Mouse (Mus musculus) Patski (cell line): ENCODE measurements around the gene B3gntl1. TPM values are rescaled to one million over a fixed set of nuclear protein-coding genes. Genes with fewer than 3 reads are reported as not detected.

Experiments
- ATAC-seq: fragments of 100-300 bp; one replicate; pipeline ENCODE4 v1.8.0; 2021
- CTCF ChIA-PET: fragments of 350-600 bp; sonication (Branson Sonifier 250); formaldehyde crosslinking; loops from one replicate; lab custom pipeline; 2022; ENCODE audit warnings: inconsistent platforms; lab: Charles Lee
- POLR2A ChIA-PET: fragments of 350-600 bp; sonication (Branson Sonifier 250); formaldehyde crosslinking; loops from one replicate; lab custom pipeline; 2022; ENCODE audit warnings: antibody characterized with exemption, inconsistent platforms; lab: Charles Lee
- DNase-seq: peaks from one replicate; pipeline ENCODE4 v3.0.0-alpha.2; 2011; ENCODE audit warnings: low read depth, low spot score
- H3K27me3 ChIP-seq: fragments of 371-371 bp; one replicate; pipeline ENCODE4 v1.5.1; 2021
- CTCF ChIP-seq: fragments of 100-300 bp; IDR thresholded peaks from one replicate; pipeline ENCODE4 v1.5.1; 2021
- in situ Hi-C: fragments of 300-500 bp; cut with MboI; formaldehyde crosslinking; loops from 3 replicates; pipeline ENCODE4 v1.11.1; 2018; ENCODE audit warnings: low pct_unique_long_range_greater_than_20kb, mixed read lengths
- polyA plus RNA-seq: library from polyadenylated mRNA; unstranded; gene quantifications from one replicate; pipeline ENCODE4 v1.2.3, GENCODE M21; 2021

The B3gntl1 gene
- polyA plus RNA-seq, 1 experiment from 2014 or later: 9.4 TPM

GRCm38 (mm10) chr11:121627521-121627920 is 45.4 kb downstream of the B3gntl1 start:
- POLR2A ChIA-PET: no interaction called here
- no peak for ATAC-seq
- CTCF ChIA-PET: interaction anchor here (1.2 to 2.1 kb wide), 3 partner anchors 17 to 181 kb away, joined by 4 to 5 read pairs (median 4); no protein-coding TSS in a partner anchor
- DNase-seq: no peak
- TF ChIP-seq CTCF: no peak
- in situ Hi-C loops: no loop called here
- H3K27me3 ChIP-seq: no peaks in the 10 kb centered on the region

DNA sequence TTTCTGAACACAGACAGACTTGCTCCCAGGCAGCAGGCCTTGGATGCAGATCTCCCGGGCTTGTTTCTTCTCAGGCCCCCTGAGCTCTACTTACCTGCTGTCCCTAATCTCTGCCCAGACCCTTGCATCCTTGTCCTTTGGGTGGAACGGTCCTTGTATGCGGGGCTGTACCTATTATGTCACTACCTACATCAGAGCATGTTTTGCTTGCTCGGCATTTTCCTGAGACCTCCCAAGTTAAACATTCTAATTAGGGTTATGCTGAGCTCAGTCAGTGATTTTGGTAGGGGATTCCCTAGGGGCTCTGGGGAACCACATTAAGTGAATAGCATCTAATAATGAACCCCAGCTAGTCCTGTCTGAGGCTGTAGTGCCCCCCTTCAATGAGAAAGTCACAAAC is 47.9 kb downstream of the B3gntl1 start:
- ATAC-seq (no peak), DNase-seq (no peak)
- ChIA-PET CTCF (interaction anchor here (1.0 kb wide), 1 partner anchor 11 kb away, joined by 3 read pairs; no protein-coding TSS in a partner anchor), POLR2A (no interaction called here)
- in situ Hi-C loops: no loop called here
- TF ChIP-seq CTCF: no peak
- no peaks in the 10 kb centered on the region for H3K27me3 ChIP-seq

GRCm38 (mm10) chr11:121617371-121617770 is 55.6 kb downstream of the B3gntl1 start:
- CTCF ChIA-PET: no interaction called here
- POLR2A ChIA-PET: interaction anchor here (0.7 kb wide), 1 partner anchor 169 kb away, joined by 4 read pairs; no protein-coding TSS in a partner anchor
- no peak for TF ChIP-seq CTCF
- no peaks in the 10 kb centered on the region for H3K27me3 ChIP-seq
- in situ Hi-C loops: no loop called here
- ATAC-seq (no peak), DNase-seq (no peak)

- TF ChIP-seq CTCF: no peak
- ATAC-seq (no peak), DNase-seq (no peak)
- no peaks in the 10 kb centered on the region for H3K27me3 ChIP-seq
- ChIA-PET CTCF (no interaction called here), POLR2A (no interaction called here)
- in situ Hi-C loops: no loop called here
Measured at GRCm38 (mm10) chr11:121616501-121616900, 56.5 kb downstream of the B3gntl1 start.

DNA sequence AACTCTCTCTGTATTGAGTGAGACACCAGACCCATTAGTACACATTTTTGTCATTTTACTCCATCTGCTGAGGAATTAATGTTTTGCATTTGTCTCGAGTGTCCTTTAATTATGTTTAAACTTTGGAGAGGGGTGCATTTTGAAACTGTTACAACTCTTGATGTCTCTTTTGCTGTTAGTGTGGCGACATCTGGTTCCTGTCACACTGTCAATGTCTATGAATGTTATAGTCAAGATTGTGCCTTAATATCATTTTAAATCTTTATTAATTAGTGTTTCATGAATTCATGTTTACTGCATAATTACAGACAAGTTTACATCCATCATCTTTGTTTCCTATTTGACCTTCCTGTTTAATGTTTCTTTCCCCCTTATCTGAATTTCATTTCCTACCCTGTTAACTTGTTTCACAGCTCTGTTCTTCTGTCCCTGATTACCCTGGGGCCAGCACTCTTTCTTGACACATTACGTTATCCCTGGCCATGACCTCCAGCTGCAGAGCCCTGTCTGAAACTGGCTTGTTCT is 56.9 kb downstream of the B3gntl1 start:
- ChIA-PET POLR2A (no interaction called here), CTCF (no interaction called here)
- no peak for TF ChIP-seq CTCF
- no peak for DNase-seq
- in situ Hi-C loops: no loop called here
- H3K27me3 ChIP-seq: no peaks in the 10 kb centered on the region
- ATAC-seq: no peak

DNA sequence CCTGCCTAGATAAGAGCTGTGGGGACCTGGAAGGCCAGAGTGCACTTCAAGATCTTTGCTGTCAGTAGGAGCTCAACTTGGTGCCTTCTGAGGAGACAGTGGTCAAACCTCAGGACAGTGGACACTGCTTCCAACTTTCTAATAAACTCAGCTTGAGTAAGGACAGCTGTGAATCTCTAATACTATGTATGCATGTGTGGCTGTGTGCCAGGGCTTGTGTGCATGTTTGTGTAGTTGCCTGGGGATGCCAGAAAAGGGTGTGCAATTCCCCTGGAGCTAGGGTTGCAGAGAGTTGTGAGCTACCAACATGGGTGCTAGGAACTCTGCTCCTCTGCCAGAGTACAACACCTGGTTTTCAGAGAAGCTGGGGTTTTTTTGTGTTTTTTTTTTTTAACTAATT is 62.0 kb downstream of the B3gntl1 start:
- no peaks in the 10 kb centered on the region for H3K27me3 ChIP-seq
- in situ Hi-C loops: no loop called here
- no peak for TF ChIP-seq CTCF
- CTCF ChIA-PET: interaction anchor here (1.0 to 1.3 kb wide), 4 partner anchors 10 to 30 kb away, joined by 3 to 5 read pairs (median 4); no protein-coding TSS in a partner anchor
- no peak for DNase-seq
- no peak for ATAC-seq
- POLR2A ChIA-PET: no interaction called here

- TF ChIP-seq CTCF: no peak
- no peaks in the 10 kb centered on the region for H3K27me3 ChIP-seq
- ChIA-PET CTCF (no interaction called here), POLR2A (no interaction called here)
- in situ Hi-C loops: no loop called here
- no peak for DNase-seq
- ATAC-seq: no peak
Measured at GRCm38 (mm10) chr11:121605604-121606003, 67.3 kb downstream of the B3gntl1 start.

- no peak for ATAC-seq
- no peak for DNase-seq
- H3K27me3 ChIP-seq: no peaks in the 10 kb centered on the region
- POLR2A ChIA-PET: interaction anchor here (0.6 kb wide), 1 partner anchor 105 kb away, joined by 3 read pairs; no protein-coding TSS in a partner anchor
- no peak for TF ChIP-seq CTCF
- in situ Hi-C loops: no loop called here
- CTCF ChIA-PET: interaction anchor here (1.1 to 1.6 kb wide), 2 partner anchors 10 to 13 kb away, joined by 5 read pairs; no protein-coding TSS in a partner anchor
Measured at GRCm38 (mm10) chr11:121601422-121601821, 71.5 kb downstream of the B3gntl1 start.

DNA sequence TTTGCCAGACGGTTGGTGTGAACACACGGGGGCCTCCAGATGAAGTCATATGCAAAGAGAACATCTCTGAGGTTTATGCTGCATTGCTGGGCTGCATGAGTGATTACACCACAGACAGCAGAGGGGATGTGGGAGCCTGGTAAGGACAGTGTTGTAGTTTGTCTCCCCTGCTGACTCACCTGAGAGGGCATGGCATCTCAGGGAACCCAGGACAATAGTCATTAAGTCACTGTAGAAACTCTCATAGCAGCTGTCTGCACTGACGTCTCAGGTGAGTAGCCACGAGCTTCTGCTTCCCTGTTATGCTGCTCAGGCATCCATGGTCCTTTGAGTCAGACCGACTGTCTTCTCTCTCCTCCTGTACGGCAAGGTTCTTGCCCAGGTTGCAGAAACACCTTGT is 75.7 kb downstream of the B3gntl1 start:
- ATAC-seq (peak; percentile 91), DNase-seq (peak; percentile 55)
- CTCF ChIA-PET: interaction anchor here (1.2 kb wide), 1 partner anchor 10 kb away, joined by 3 read pairs; no protein-coding TSS in a partner anchor
- POLR2A ChIA-PET: no interaction called here
- in situ Hi-C loops: no loop called here
- no peak for TF ChIP-seq CTCF
- no peaks in the 10 kb centered on the region for H3K27me3 ChIP-seq

- ATAC-seq (no peak), DNase-seq (no peak)
- no peak for TF ChIP-seq CTCF
- ChIA-PET CTCF (no interaction called here), POLR2A (no interaction called here)
- in situ Hi-C loops: no loop called here
- no peaks in the 10 kb centered on the region for H3K27me3 ChIP-seq
Measured at GRCm38 (mm10) chr11:121581856-121582255, 91.1 kb downstream of the B3gntl1 start.

Other genes with a start within 250 kb of the B3gntl1 start
- 5.5 TPM for gene Fn3k, start 238.2 kb downstream of the B3gntl1 start, polyA plus RNA-seq
- gene Tbcd, start 221.2 kb downstream of the B3gntl1 start, polyA plus RNA-seq: 57.5 TPM
- gene Zfp750, start 153.8 kb downstream of the B3gntl1 start, polyA plus RNA-seq: not detected
- 89.5 TPM for gene Metrnl, start 28.4 kb upstream of the B3gntl1 start, polyA plus RNA-seq
- not detected for gene Ptchd3, start 157.1 kb upstream of the B3gntl1 start, polyA plus RNA-seq